Mouse (Mus musculus) mouse embryonic stem cell (cell line): ENCODE measurements around the gene Ccdc142.

Source experiments
- in situ Hi-C, 2 experiments: fragments of 300-500 bp; cut with MboI; formaldehyde crosslinking; loops; 1 replicate in 1 of 2; 3 replicates in 1 of 2; pipeline ENCODE4 v1.14.3; 2019 to 2020; ENCODE audit warnings: low sequenced_read_pairs in 2 of 2, low pct_unique_long_range_greater_than_20kb in 1 of 2, mixed read lengths in 1 of 2; ENCODE audit not compliant: unreplicated experiment in 1 of 2

Gene Ccdc142

DNA sequence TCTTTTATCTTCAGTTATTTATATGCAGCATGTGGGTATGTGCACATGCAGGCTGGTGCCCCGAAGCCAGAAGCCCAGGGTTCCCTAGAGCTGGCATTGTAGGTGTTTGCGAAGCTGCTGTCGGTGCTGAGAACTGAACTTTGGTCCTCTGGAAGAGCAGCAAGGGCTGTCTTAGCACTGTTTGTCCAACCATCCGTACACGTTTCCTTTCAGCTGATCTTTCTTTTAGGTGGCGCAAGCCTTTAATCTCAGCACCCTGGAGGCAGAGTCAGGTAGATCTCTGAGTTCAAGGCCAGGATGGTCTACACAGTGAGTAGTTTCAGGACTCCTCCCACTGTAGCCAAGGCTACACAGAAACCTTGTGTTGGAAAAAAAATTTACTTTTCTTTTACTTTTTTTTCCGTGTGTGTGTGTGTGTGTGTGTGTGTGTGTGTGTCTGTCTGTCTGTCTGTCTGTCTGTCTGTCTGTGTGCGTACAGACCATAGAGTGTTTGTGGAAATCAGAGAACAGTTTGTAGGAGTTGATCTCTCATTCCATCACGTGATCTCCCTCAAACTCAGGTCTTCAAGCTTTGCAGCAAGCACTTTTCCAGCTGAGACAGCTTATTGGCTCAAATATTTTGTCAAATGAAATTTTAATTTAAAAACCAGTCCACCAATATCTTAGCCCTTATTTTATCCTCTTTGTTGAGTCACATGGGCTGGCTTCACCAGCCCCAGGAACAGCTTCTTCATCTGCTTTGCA lies 30.9 kb downstream of the Ccdc142 start:
- in situ Hi-C loops: no loop called here

- in situ Hi-C loops: no loop called here
Observed at GRCm38 (mm10) chr6:83134226-83134625, 32.8 kb downstream of the Ccdc142 start.

GRCm38 (mm10) chr6:83134951-83135513 lies 33.6 kb downstream of the Ccdc142 start, which contains the start of gene Rtkn:
Gene Rtkn, plus strand, starts transcription at chr6:83135463.
- in situ Hi-C loops: no loop called here

DNA sequence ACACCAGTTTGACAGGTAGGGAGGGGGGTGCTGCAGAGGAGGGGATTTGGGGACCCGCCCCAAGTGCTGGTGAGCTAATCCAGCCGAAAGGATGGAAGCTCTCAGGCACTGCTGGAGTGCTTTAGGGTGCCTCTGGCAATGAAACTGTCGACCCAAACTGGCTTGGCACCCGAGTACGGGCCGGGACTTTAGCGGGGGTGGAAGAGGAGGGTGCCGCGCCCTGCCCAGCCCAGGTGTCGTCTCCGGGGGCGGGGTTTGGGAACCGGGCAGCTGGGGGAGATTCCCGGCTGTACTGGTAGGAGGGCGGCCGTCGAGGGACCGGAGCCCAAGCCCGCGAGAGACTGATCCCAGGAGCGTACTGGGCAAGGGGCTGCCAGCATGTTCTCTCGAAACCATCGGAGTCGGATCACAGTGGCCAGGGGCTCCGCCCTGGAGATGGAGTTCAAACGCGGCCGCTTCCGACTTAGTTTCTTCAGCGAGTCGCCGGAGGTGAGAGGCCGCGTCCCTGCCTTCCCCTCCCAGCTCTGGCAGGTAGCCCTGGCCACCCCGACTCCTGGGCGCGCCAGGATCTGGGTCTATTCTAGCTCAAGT lies 34.3 kb downstream of the Ccdc142 start:
- in situ Hi-C loops: no loop called here

DNA sequence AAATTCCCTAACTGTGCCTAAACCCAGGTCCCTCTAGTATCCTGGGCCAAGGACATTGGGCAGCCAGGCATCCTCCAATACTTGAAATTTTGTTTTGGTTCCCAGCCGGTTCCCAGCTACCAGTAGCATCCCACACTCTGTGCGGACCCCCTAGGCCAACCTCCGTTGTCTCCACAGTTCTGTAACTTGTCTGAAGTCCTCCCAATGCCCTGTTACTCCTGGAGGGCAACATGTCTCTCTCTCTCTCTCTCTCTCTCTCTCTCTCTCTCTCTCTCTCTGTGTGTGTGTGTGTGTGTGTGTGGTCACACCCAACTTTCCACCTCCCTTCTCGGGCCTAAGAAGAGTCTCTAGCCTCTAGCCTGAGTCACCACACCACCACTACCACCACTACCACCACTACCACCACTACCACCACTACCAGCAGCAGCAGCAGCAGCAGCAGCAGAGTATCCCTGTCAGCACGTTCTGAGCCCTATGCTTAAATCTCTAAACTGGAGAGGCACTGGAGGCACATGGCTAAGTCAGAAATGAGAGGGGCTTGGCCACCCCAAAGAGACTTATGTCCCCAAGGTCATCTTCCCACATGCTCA lies 35.0 kb downstream of the Ccdc142 start:
- in situ Hi-C loops: no loop called here

- in situ Hi-C loops: no loop called here
Observed at GRCm38 (mm10) chr6:83136881-83137575, 35.6 kb downstream of the Ccdc142 start.

DNA sequence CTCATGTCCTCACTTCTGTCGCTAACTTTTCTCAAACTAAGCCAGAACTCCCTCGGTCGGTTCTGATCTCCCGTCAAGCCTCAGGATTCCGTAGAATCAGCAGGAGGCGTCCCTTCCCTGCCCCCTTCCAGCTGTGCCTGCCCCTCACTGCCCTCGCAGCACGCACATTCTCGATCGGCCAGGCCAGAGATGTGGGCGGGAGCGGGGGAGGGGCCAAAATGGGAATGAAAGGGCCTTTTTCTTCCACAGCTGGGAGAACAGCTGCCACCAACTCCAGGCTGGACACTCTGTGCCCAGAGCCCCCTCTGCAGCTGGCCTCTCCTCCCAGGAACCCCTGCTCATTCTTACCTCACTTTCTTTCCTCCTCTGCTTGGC lies 36.2 kb downstream of the Ccdc142 start:
- in situ Hi-C loops: no loop called here

- in situ Hi-C loops: no loop called here
Observed at GRCm38 (mm10) chr6:83138056-83138455, 36.7 kb downstream of the Ccdc142 start.

- in situ Hi-C loops: no loop called here
Observed at GRCm38 (mm10) chr6:83140044-83140443, 38.6 kb downstream of the Ccdc142 start.

DNA sequence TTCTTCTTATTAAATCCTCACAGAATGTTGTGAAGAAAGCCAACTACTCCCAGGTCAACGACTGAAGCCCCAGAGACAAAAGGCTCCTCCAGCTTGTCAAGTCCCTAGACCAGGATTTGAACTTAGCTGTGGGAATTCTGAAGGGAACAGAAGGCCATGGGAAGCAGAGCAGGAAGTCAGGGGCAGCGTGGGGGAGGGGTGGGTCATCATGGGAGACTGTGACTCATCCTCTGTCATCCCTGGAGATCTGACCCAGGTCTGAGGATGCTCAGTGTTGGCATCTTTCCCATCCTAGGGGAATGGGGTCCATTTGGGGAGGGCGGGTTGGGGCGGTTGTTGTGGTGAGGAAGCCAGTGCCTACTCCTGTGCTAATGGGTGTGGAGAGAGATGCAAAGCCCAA lies 40.2 kb downstream of the Ccdc142 start:
- in situ Hi-C loops: no loop called here

GRCm38 (mm10) chr6:83142211-83142731 lies 40.9 kb downstream of the Ccdc142 start:
- in situ Hi-C loops: no loop called here

- in situ Hi-C loops: no loop called here
Observed at GRCm38 (mm10) chr6:83142886-83143285, 41.5 kb downstream of the Ccdc142 start.

DNA sequence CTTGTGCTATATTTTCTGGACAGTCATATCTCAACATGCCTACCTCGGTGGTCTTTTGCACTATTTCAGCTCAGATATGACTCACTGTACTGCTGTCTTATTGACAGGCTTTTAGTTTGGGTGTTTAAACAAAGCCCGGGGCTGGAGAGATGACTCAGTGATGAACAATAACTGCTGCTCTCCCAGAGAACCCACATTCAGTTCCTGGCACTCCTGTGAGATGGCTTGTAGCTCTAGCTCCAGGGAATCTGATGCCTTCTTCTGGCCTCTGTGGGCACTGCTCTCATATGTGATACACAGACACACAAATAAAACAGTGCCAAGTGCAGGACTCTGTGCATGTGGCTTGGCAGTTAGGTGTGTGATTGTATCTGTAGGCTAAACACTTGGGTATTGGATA lies 43.8 kb downstream of the Ccdc142 start:
- in situ Hi-C loops: no loop called here

DNA sequence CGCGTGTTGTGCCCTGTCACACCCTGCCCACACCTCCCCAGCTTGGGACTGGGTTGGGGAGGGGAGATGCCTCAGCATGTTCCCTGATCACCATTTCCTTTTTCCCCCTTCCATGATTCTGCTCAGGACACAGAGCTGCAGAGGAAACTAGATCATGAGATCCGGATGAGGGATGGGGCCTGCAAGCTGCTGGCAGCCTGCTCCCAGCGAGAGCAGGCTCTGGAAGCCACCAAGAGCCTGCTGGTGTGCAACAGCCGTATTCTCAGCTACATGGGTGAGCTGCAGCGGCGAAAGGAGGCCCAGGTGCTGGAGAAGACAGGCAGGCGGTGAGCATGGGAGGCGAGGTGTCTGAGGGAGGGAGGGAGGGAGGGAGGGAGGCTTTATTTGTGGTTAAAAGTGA lies 44.4 kb downstream of the Ccdc142 start:
- in situ Hi-C loops: no loop called here

- in situ Hi-C loops: no loop called here
Observed at GRCm38 (mm10) chr6:83147280-83147679, 45.9 kb downstream of the Ccdc142 start.

GRCm38 (mm10) chr6:83151721-83152120 lies 50.3 kb downstream of the Ccdc142 start:
- in situ Hi-C loops: no loop called here

GRCm38 (mm10) chr6:83153038-83153437 lies 51.6 kb downstream of the Ccdc142 start:
- in situ Hi-C loops: no loop called here

GRCm38 (mm10) chr6:83153485-83153884 lies 52.1 kb downstream of the Ccdc142 start:
- in situ Hi-C loops: no loop called here
